Comparison of ENCODE assay signal across 11 mouse cellular contexts in the genomic region with DNA sequence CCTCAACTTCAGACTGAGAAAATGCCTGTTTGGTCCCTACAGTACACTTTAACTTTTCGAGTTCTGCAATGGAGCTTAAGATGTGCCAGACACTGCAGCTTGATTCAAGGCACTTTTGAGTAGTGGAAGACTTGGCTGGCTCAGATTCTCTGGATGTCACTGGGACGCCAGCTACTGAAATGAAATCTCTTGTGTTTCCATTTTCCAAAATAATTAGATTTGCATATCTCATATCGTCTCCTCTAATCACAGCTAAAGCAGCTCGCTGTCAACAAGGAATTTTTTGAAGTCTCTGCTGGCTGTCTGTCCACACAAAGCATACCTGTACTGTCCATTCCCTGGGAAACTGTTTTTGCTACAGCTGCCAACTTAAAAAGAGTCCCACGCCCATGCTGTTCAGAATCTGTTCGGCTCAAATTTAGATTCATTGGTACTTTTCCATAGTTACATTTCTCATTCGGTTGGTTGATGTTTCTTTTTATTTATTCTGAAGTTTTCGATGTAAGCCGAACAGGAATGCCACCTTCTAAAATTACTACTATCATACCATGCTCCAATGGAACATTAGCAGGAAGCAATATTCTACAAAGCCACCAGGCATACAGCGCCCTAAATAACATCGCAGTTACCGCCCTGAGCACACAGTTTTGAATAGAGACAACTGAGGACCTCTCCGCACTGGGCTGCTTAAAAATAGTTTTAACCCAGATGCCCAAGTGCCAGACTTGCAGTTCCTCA. TPM values are rescaled to one million over a fixed set of nuclear protein-coding genes. Genes with fewer than 3 reads are reported as not detected.
DNase-seq lines count a peak whose midpoint lies in the region; ATAC-seq and TF ChIP-seq lines count a peak whose summit lies in the region.
"Had no signal": no experiment of that assay in that cellular context is flagged by ENCODE, and none has a peak within 500 bp of the region (broad histone marks: within the 10 kb centered on the region; RNA-seq: fewer than 3 reads in every experiment).

No protein-coding gene starts in this region.

- no peak overlapping the region for H3K4me3 ChIP-seq in heart, embryonic 11.5 days (ENCODE audit: low read depth, low read length)
- H3K4me3 ChIP-seq in lung, embryonic 14.5 days (ENCODE audit: low read depth, low read length), result no peak overlapping the region
- H3K4me3 ChIP-seq in intestine, embryonic 16.5 days (ENCODE audit: low read length), result no peak overlapping the region
- no peak overlapping the region for H3K4me3 ChIP-seq in small intestine, adult 2 months (ENCODE audit: low read depth, low read length)
- H3K4me3 ChIP-seq: embryonic facial prominence, embryonic 15.5 days; limb, embryonic 15.5 days had no signal

- no peaks in the 10 kb centered on the region; the same call in 1 of the 2 replicates for H3K27me3 ChIP-seq in heart, embryonic 11.5 days (ENCODE audit: control insufficient read depth, insufficient read depth, low read length)
- no peaks in the 10 kb centered on the region for H3K27me3 ChIP-seq in lung, embryonic 14.5 days (ENCODE audit: insufficient read depth, low read length)
- no peaks in the 10 kb centered on the region for H3K27me3 ChIP-seq in intestine, embryonic 16.5 days (replicated peaks; ENCODE audit: control insufficient read depth, insufficient read depth, low read length)
- no peaks in the 10 kb centered on the region; the same call in 1 of the 2 replicates for H3K27me3 ChIP-seq in small intestine, adult 2 months (ENCODE audit: control insufficient read depth, insufficient read depth, low read length)
- H3K27me3 ChIP-seq: embryonic facial prominence, embryonic 15.5 days; limb, embryonic 15.5 days had no signal

- no peak overlapping the region for H3K4me2 ChIP-seq in heart, embryonic 11.5 days
- H3K4me2 ChIP-seq in lung, embryonic 14.5 days, result no peak overlapping the region
- no peak overlapping the region for H3K4me2 ChIP-seq in intestine, embryonic 16.5 days (ENCODE audit: low read depth, low read length)
- H3K4me2 ChIP-seq: embryonic facial prominence, embryonic 15.5 days; limb, embryonic 15.5 days had no signal

- no peaks in the 10 kb centered on the region for H3K36me3 ChIP-seq in heart, embryonic 11.5 days (ENCODE audit: control insufficient read depth, insufficient read depth, low read length)
- no peaks in the 10 kb centered on the region for H3K36me3 ChIP-seq in lung, embryonic 14.5 days (ENCODE audit: insufficient read depth)
- H3K36me3 ChIP-seq in intestine, embryonic 16.5 days (ENCODE audit: control insufficient read depth, insufficient read depth, low read length), result no peaks in the 10 kb centered on the region
- H3K36me3 ChIP-seq in small intestine, adult 2 months (ENCODE audit: control insufficient read depth, insufficient read depth, low read length), result no peaks in the 10 kb centered on the region
- H3K36me3 ChIP-seq: embryonic facial prominence, embryonic 15.5 days; limb, embryonic 15.5 days had no signal

- H3K27ac ChIP-seq in heart, embryonic 11.5 days (ENCODE audit: low read depth, low read length), result no peak overlapping the region
- no peak overlapping the region for H3K27ac ChIP-seq in lung, embryonic 14.5 days (ENCODE audit: low read depth)
- 0 out of 2 replicates have a peak overlapping the region, but pooled peaks have one; percentile 10 for H3K27ac ChIP-seq in intestine, embryonic 16.5 days (ENCODE audit: low read length)
- peak overlapping the region; percentile 9; the same call in 1 of the 2 replicates for H3K27ac ChIP-seq in small intestine, adult 2 months (ENCODE audit: insufficient read depth, low read depth, low read length)
- H3K27ac ChIP-seq: embryonic facial prominence, embryonic 15.5 days; limb, embryonic 15.5 days had no signal

- 71% methylated on average over 13 of the region's 13 CpGs for WGBS in heart, embryonic 11.5 days (ENCODE audit: insufficient replicate concordance)
- WGBS in lung, embryonic 14.5 days, result 72% methylated on average over 13 of the region's 13 CpGs
- 68% methylated on average over 13 of the region's 13 CpGs for WGBS in intestine, embryonic 16.5 days
- 80% methylated on average over 13 of the region's 13 CpGs for WGBS in small intestine, adult 2 months

- no peaks in the 10 kb centered on the region for H3K9me3 ChIP-seq in heart, embryonic 11.5 days (replicated peaks; ENCODE audit: control insufficient read depth, low read length)
- no peaks in the 10 kb centered on the region for H3K9me3 ChIP-seq in lung, embryonic 14.5 days (ENCODE audit: low read depth, low read length)
- H3K9me3 ChIP-seq in intestine, embryonic 16.5 days (ENCODE audit: control insufficient read depth, low read length), result no peaks in the 10 kb centered on the region
- H3K9me3 ChIP-seq: embryonic facial prominence, embryonic 15.5 days; limb, embryonic 15.5 days had no signal

- no peaks in the 10 kb centered on the region; the same call in 1 of the 2 replicates for H3K4me1 ChIP-seq in heart, embryonic 11.5 days (ENCODE audit: control insufficient read depth, insufficient read depth, low read length)
- 0 out of 2 replicates have a peak, but pooled peaks cover 7% of the 10 kb centered on the region for H3K4me1 ChIP-seq in lung, embryonic 14.5 days (ENCODE audit: insufficient read depth)
- peaks cover 21% of the 10 kb centered on the region for H3K4me1 ChIP-seq in intestine, embryonic 16.5 days (ENCODE audit: control insufficient read depth, insufficient read depth, low read length)
- no peaks in the 10 kb centered on the region for H3K4me1 ChIP-seq in small intestine, adult 2 months (ENCODE audit: control insufficient read depth, insufficient read depth, insufficient read length, low read length)

- H3K9ac ChIP-seq in heart, embryonic 11.5 days (ENCODE audit: low read depth, low read length), result no peak overlapping the region
- H3K9ac ChIP-seq in lung, embryonic 14.5 days, result no peak overlapping the region
- H3K9ac ChIP-seq in intestine, embryonic 16.5 days (ENCODE audit: low read depth, low read length), result no peak overlapping the region
- H3K9ac ChIP-seq: embryonic facial prominence, embryonic 15.5 days; limb, embryonic 15.5 days had no signal

- DNase-seq in heart, adult 11 months, result peak; percentile 74
- no peak for DNase-seq in lung, embryonic 14.5 days
- no peak for DNase-seq in lung, postnatal 25 days (ENCODE audit: low spot score)
- no peak for DNase-seq in urinary bladder, postnatal 4 days (ENCODE audit: low spot score in 2 of 2)
- no peak for DNase-seq in testis, postnatal 14 days (ENCODE audit: low spot score)

- no peak for ATAC-seq in heart, embryonic 11.5 days (replicated peaks; ENCODE audit: insufficient number of reproducible peaks, low FRiP score, low TSS enrichment)
- ATAC-seq in lung, embryonic 14.5 days (ENCODE audit: insufficient read depth), result peak; percentile 16; the same call in 1 of the 2 replicates
- no peak for ATAC-seq in intestine, embryonic 16.5 days
- ATAC-seq: hindbrain, embryonic 16.5 days had no signal

- TF ChIP-seq CTCF in lung, embryonic 14.5 days (IDR thresholded peaks at IDR 0.05; ENCODE audit: low read depth), result no peak
- no peak for TF ChIP-seq CTCF in small intestine, adult 2 months (IDR thresholded peaks at IDR 0.05; ENCODE audit: extremely low read depth, insufficient read length, insufficient replicate concordance, low read depth, low read length)

- no peak for TF ChIP-seq POLR2A in small intestine, adult 2 months (IDR thresholded peaks at IDR 0.05; ENCODE audit: low read depth, low read length)

RNA-seq across cellular contexts. Expression of gene Sox5, which starts 28.4 kb away (rescaled TPM):
- polyA plus RNA-seq in heart, embryonic 11.5 days (2014; fragmentation: Nextera tagmentation; extraction: Ambion mirVana), result 11.4 and 16.2 TPM in 2 replicates
- polyA plus RNA-seq in lung, embryonic 14.5 days (2014; fragmentation: Nextera tagmentation; extraction: Ambion mirVana), result 21.3 and 22.3 TPM in 2 replicates
- 11.8 and 14.3 TPM in 2 replicates for polyA plus RNA-seq in intestine, embryonic 16.5 days (2015; fragmentation: Nextera tagmentation; extraction: Ambion mirVana)
- polyA plus RNA-seq in small intestine, adult 2 months (2012; rRNA removed), result 0.67 and 0.85 TPM in 2 replicates

Comparison
In these comparisons a context has a peak if more than half of its experiments do, and no peak if none do; other contexts are left out.
1. H3K27ac ChIP-seq: peak in intestine, embryonic 16.5 days (single experiment) and small intestine, adult 2 months (single experiment); none in heart, embryonic 11.5 days (single experiment) and lung, embryonic 14.5 days (single experiment).